Mouse (Mus musculus) embryonic fibroblast, embryonic 13.5 days (primary cell): ENCODE results near the gene Rufy4.

Experiments used
- CTCF ChIP-seq: IDR thresholded peaks from 2 replicates; pipeline ENCODE4 v1.5.1; 2011; ENCODE audit warnings: mild to moderate bottlenecking, control low read depth, low read length, moderate library complexity, borderline replicate concordance; ENCODE audit not compliant: insufficient read depth
- POLR2A ChIP-seq: IDR thresholded peaks from 2 replicates; pipeline ENCODE4 v1.6.1; 2011; ENCODE audit warnings: low read depth, mild to moderate bottlenecking, control low read depth, low read length, moderate library complexity

DNA sequence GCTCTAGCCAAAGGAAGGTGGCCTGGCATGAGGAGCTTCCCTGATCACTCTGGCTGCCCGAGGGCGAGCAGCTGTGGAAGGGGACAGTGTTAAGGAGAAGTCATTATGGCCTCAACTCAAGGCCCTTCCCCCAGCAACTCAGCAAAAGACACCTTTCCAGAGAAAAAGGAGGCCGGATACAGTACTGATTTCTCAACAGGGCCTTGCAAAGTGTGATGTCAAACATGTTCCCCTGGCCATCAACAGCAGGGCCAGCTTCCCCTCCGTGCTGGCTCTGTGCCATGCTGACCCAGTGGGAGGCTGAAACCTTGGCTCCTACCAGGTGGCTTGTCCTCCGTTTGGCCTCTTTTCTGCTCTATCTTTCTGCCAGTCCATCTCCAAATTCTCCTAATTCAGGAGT is 41.8 kb downstream of the Rufy4 start:
- no peak for TF ChIP-seq CTCF
- no peak for TF ChIP-seq POLR2A
